Mouse (Mus musculus) frontal cortex, adult (tissue): ENCODE measurements at regions not wholly inside any gene's neighbourhood (a gene's known extent, or its start where the extent isn't known, plus 50 kb on each side); places are given as distances from the start of the nearest gene placed in this dataset.
"Not testable (repeated sequence)": the region's sequence is repeated elsewhere in the genome, so short reads cannot be mapped to it uniquely, and the experiment has no call there.

ENCODE experiments used
- ATAC-seq: cut with Nextera tagmentation; 2 replicates; pipeline ENCODE4 v1.9.2; 2017; ENCODE audit warnings: mild to moderate bottlenecking, moderate library complexity, mixed read lengths; ENCODE audit not compliant: low TSS enrichment

DNA sequence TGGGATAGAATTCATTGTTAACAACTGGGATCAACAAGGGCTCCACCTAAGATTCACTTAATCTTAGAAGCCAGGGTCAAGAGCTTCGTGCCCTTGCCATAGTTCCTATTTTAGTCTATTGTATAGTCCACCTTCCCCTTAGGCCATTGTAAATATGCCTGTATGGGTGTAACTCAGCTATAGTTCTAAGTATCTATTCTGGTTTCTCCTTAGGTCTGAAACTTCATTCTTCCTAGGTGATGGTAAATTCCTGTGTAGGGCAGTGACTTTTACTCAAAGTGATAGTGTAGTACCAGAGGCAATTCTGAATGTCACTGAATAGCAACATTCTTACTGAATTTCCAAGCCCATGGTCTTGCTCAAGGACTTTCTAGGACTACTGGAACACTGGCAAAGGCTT is 989.4 kb downstream of the Ankrd7 start:
- not testable (repeated sequence) for ATAC-seq

DNA sequence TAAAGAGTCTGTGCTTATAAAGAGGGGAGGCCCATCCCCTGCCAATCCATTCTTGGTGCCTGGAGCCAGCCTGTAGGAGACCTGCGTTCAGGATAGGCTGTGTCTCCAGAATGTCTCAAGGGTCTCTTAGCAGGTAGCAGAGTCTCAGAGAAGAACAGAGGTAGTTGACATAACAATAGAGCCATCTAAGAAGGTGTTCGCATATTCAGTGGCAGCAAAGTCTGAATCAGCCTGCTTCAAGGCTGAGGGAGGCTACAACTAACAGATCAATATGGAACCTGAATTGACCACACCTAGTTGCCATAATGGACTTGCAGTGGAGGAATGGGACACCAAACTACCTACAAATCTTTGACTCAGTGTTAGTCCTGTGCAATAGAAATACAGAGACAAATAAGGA is 998.0 kb downstream of the Ankrd7 start:
- no peak for ATAC-seq

GRCm38 (mm10) chr6:19869697-19870096 is 1003.6 kb downstream of the Ankrd7 start:
- ATAC-seq: no peak

GRCm38 (mm10) chr6:19911181-19911580 is 1045.1 kb downstream of the Ankrd7 start:
- no peak for ATAC-seq

GRCm38 (mm10) chr6:19941784-19942183 is 1075.7 kb downstream of the Ankrd7 start:
- not testable (repeated sequence) for ATAC-seq

GRCm38 (mm10) chr6:19944334-19944733 is 1078.2 kb downstream of the Ankrd7 start:
- no peak for ATAC-seq

DNA sequence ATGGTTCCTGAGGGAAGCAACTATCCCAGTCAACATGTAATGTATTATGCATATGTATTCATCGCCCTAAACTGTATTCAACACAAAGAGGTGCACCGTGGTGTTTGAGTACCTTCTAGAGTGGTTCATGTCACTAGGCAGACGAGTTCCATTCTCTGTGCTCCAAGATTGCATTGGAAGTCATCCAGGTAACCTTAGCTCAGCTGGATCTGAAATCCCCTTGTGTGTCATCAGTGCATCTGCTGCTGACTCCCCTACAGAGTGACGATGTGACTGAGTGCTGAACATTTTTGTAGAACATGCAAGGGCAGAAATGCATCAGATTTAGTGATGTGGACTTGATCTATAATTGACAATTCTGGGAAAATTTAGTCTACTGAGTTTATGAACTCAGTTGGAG is 1079.6 kb downstream of the Ankrd7 start:
- ATAC-seq: no peak

DNA sequence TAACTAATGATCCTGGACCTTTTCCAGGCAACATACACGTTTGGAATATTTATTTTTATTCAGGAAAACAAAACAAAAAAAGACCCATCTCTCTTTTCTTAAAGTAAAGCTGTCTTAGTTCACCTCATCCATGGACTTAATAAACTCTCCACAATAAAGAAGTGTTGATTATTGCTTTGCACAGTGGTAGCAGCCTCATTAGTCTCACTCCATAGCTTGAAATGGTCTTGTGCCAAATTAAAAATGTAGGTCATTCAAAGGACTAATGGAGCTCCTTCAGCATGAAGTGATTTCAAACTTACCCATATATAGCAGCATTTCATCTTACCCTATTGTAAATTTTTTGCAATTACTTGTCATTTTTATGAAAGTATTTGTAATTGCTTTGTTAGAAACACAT is 1109.8 kb downstream of the Ankrd7 start:
- ATAC-seq: no peak

DNA sequence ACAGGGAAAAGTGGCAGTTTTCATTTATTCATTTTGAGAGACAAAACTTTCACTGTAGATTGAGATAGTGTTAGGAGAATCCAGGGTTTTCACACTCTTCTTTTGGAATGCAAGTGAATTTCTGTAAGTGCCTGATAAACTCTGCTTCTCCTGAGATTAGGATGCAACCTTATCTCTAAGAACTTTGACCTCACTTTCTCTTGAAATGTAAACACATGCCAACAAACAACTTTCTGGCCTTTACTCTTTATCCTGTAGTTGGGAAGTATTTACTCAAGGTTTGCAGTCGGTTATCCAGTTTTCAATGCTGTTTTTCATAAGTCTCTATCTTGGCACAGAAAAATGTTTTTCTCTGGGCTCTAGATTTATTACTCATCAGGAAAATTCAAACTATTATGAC is 1125.7 kb downstream of the Ankrd7 start:
- ATAC-seq: no peak

GRCm38 (mm10) chr6:20028466-20028865 is 1162.3 kb downstream of the Ankrd7 start:
- no peak for ATAC-seq

- peak; percentile 100 for ATAC-seq
These were observed 1171.7 kb downstream of the Ankrd7 start for GRCm38 (mm10) chr6:20037769-20038168.

DNA sequence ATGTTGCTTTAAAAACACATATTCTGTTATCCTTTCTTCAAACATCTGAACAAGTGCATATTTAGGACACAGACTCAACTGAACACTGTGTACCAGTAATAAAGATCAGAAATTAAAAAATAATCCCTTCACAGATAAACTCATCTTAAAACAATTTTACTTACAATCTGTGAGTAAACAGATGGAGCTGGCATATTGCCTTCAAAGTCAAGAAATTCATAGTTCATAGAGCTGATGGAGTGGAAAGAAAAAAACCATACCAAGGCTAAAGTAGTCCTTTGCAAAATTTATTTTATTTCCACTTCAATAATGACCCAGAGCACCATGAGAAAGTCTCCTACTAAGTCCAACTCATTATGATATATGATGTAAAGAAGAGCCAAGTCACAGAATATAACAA is 1136.6 kb upstream of the Kcnd2 start:
- ATAC-seq: no peak

- ATAC-seq: no peak
These were observed 1123.0 kb upstream of the Kcnd2 start for GRCm38 (mm10) chr6:20092057-20092917.

DNA sequence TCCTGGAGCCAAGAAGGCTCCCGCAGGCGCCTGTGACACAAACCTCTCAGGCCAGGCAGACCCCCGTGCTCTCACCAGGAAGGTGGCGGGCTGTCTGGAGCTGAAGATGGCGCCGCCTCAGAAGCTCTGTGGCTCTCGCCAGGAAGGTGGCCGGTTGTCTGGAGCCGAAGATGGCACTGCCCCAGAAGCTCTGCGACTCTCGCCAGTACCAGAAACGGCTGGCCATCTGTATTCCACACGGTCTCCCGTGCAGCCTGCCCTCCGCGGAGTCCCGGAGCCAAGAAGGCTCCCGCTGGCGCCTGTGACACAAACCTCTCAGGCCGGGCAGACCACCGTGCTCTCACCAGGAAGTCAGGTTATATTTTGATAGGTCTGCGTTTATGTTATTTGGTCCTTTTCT is 1081.3 kb upstream of the Kcnd2 start:
- ATAC-seq: not testable (repeated sequence)

GRCm38 (mm10) chr6:20137546-20137945 is 1077.8 kb upstream of the Kcnd2 start:
- ATAC-seq: no peak
